Mouse (Mus musculus) cerebellum, adult 2 months (tissue): ENCODE measurements around the gene Eapp. TPM values are rescaled to one million over a fixed set of nuclear protein-coding genes. Genes with fewer than 3 reads are reported as not detected.

Experiments
- DNase-seq, 2 experiments: peaks; one replicate each; pipeline ENCODE4 v3.0.0; 2021
- H3K27ac ChIP-seq: fragments of 200-500 bp; 2 replicates; pipeline ENCODE4 v1.5.1; 2012; ENCODE audit warnings: low read length, control low read depth, inconsistent platforms; ENCODE audit not compliant: insufficient read depth
- H3K27me3 ChIP-seq: fragments of 200-500 bp; 2 replicates; pipeline ENCODE4 v1.6.1; 2012; ENCODE audit warnings: inconsistent platforms, mild to moderate bottlenecking, low read length, moderate library complexity; ENCODE audit not compliant: control insufficient read depth, insufficient read depth
- H3K4me1 ChIP-seq: fragments of 200-500 bp; 2 replicates; pipeline ENCODE4 v1.6.1; 2011; ENCODE audit warnings: low read length; ENCODE audit not compliant: control insufficient read depth, insufficient read depth
- H3K4me3 ChIP-seq: fragments of 200-500 bp; replicated peaks from 2 replicates; pipeline ENCODE3; 2011; ENCODE audit warnings: mild to moderate bottlenecking, low read depth, low read length, control low read depth; ENCODE audit not compliant: insufficient read depth
- CTCF ChIP-seq: fragments of 200-500 bp; IDR thresholded peaks from 2 replicates; pipeline ENCODE4 v1.5.1; 2011; ENCODE audit warnings: low read depth, mild to moderate bottlenecking, control low read depth, low read length, moderate library complexity, borderline replicate concordance; ENCODE audit not compliant: insufficient read depth
- POLR2A ChIP-seq: fragments of 200-500 bp; IDR thresholded peaks from 2 replicates; pipeline ENCODE4 v1.6.1; 2011; ENCODE audit warnings: low read length, control low read depth, borderline replicate concordance; ENCODE audit not compliant: insufficient read depth
- WGBS: fragments of 180-500 bp; shearing (Covaris S2); methylation state at CpG from one replicate; pipeline ENCODE4 v1.1.7; 2018; 5-methylcytosine and 5-hydroxymethylcytosine counted together
- polyA plus RNA-seq: library from polyadenylated mRNA; depleted of rRNA; stranded (reverse); fragments of >200 nt; gene quantifications from 2 replicates; pipeline ENCODE4 v1.2.3, GENCODE M21; 2012; rRNA removed

Eapp gene
- polyA plus RNA-seq, 1 experiment, result 27.4 TPM

- Histone ChIP-seq H3K27ac (no peak overlapping the region), H3K4me3 (no peak overlapping the region), H3K27me3 (no peaks in the 10 kb centered on the region), H3K4me1 (no peaks in the 10 kb centered on the region)
- DNase-seq, result no peak
- TF ChIP-seq CTCF (no peak), POLR2A (no peak)
- 89% methylated on average over 2 of the region's 2 CpGs for WGBS
These were observed 73.8 kb downstream of the Eapp start for GRCm38 (mm10) chr12:54621942-54622341.

Other genes starting within 250 kb of the Eapp start
- gene Sptssa, start 39.3 kb downstream of the Eapp start, polyA plus RNA-seq, result 50.6 and 52.9 TPM in 2 replicates
- 46.4 and 46.7 TPM in 2 replicates for gene Snx6, start 99.8 kb upstream of the Eapp start, polyA plus RNA-seq
- gene Cfl2, start 167.0 kb upstream of the Eapp start, polyA plus RNA-seq, result 74.5 and 86.8 TPM in 2 replicates